Mouse (Mus musculus) CH12.LX (cell line): Measurements from ENCODE around the gene Syt1. TPM values are rescaled to one million over a fixed set of nuclear protein-coding genes. Genes with fewer than 3 reads are reported as not detected.

Source experiments
- DNase-seq: peaks from one replicate; pipeline ENCODE4 v3.0.0-alpha.2; 2013; ENCODE audit errors: extremely low read depth
- H3K27ac ChIP-seq: 2 replicates; pipeline ENCODE4 v1.5.1; 2012; ENCODE audit warnings: low read depth, mild to moderate bottlenecking, control low read depth, moderate library complexity; ENCODE audit not compliant: insufficient read depth
- H3K27me3 ChIP-seq: replicated peaks from 2 replicates; pipeline ENCODE3; 2012; ENCODE audit warnings: inconsistent platforms
- H3K36me3 ChIP-seq, 2 experiments: replicated peaks in 1 of 2; 2 replicates each; pipeline versions ENCODE3 to v1.6.1; 2012; ENCODE audit warnings: inconsistent platforms in 1 of 2, low read length in 1 of 2, mild to moderate bottlenecking in 1 of 2, mixed read lengths in 1 of 2, moderate library complexity in 1 of 2; ENCODE audit not compliant: control insufficient read depth in 1 of 2, insufficient read depth in 1 of 2
- H3K4me1 ChIP-seq, 2 experiments: 2 replicates each; pipeline ENCODE4 v1.6.1; 2012; ENCODE audit warnings: inconsistent platforms in 1 of 2, moderate library complexity in 1 of 2; ENCODE audit not compliant: insufficient read depth in 2 of 2, control insufficient read depth in 1 of 2
- H3K4me2 ChIP-seq: 2 replicates; pipeline ENCODE4 v1.6.1; 2012; ENCODE audit warnings: low read depth, mild to moderate bottlenecking, control low read depth; ENCODE audit not compliant: poor library complexity, insufficient read depth, severe bottlenecking
- H3K4me3 ChIP-seq, 3 experiments: fragments of 150-350 bp in 1 of 3; sonication (generic) in 1 of 3; replicated peaks in 1 of 3; 2 replicates each; pipeline versions ENCODE3 to v1.5.1; 2011 to 2012; ENCODE audit warnings: low read depth in 2 of 3, low read length in 2 of 3, mild to moderate bottlenecking in 2 of 3, moderate library complexity in 2 of 3, control low read depth in 1 of 3, improper control_type of control experiment in 1 of 3, inconsistent platforms in 1 of 3, mixed read lengths in 1 of 3; ENCODE audit not compliant: poor library complexity in 1 of 3
- H3K79me2 ChIP-seq: replicated peaks from 2 replicates; pipeline ENCODE4 v1.6.1; 2012; ENCODE audit warnings: mild to moderate bottlenecking, moderate library complexity; ENCODE audit not compliant: control insufficient read depth, poor library complexity, insufficient read depth, severe bottlenecking; ENCODE audit errors: extremely low read depth
- H3K9ac ChIP-seq: 2 replicates; pipeline ENCODE4 v1.6.1; 2012; ENCODE audit warnings: low read depth, mild to moderate bottlenecking, control low read depth, moderate library complexity; ENCODE audit not compliant: insufficient read depth
- H3K9me3 ChIP-seq: replicated peaks from 2 replicates; pipeline ENCODE3; 2012; ENCODE audit warnings: low read length, inconsistent platforms, mixed read lengths
- BHLHE40 ChIP-seq: IDR thresholded peaks from 2 replicates; pipeline ENCODE4 v1.6.1; 2011; ENCODE audit warnings: mild to moderate bottlenecking, low read depth, low read length, improper control_type of control experiment
- CHD2 ChIP-seq: IDR thresholded peaks from 2 replicates; pipeline ENCODE4 v1.6.1; 2011; ENCODE audit warnings: low read length, improper control_type of control experiment
- CTCF ChIP-seq, 2 experiments: IDR thresholded peaks in 1 of 2; conservative IDR thresholded peaks in 1 of 2; 2 replicates each; pipeline ENCODE4 v1.5.1; 2011 to 2012; ENCODE audit warnings: low read depth in 2 of 2, low read length in 2 of 2, improper control_type of control experiment in 1 of 2, inconsistent platforms in 1 of 2, mild to moderate bottlenecking in 1 of 2, moderate library complexity in 1 of 2
- E2F4 ChIP-seq: IDR thresholded peaks from 2 replicates; pipeline ENCODE4 v1.6.1; 2011; ENCODE audit warnings: low read depth, low read length, improper control_type of control experiment; ENCODE audit not compliant: insufficient replicate concordance
- ELF1 ChIP-seq: IDR thresholded peaks from 2 replicates; pipeline ENCODE4 v1.6.1; 2014; ENCODE audit warnings: low read depth, mild to moderate bottlenecking, inconsistent platforms, low read length, improper control_type of control experiment
- ETS1 ChIP-seq: conservative IDR thresholded peaks from 2 replicates; pipeline ENCODE4 v1.6.1; 2012; ENCODE audit warnings: low read depth, mild to moderate bottlenecking, inconsistent platforms, low read length, improper control_type of control experiment, moderate library complexity
- HCFC1 ChIP-seq: IDR thresholded peaks from 2 replicates; pipeline ENCODE4 v1.6.1; 2012; ENCODE audit warnings: low read depth, mild to moderate bottlenecking, inconsistent platforms, low read length, improper control_type of control experiment
- JUN ChIP-seq: IDR thresholded peaks from 2 replicates; pipeline ENCODE4 v1.6.1; 2011; ENCODE audit warnings: low read depth, mild to moderate bottlenecking, low read length, improper control_type of control experiment, moderate library complexity; ENCODE audit not compliant: insufficient read depth
- JUND ChIP-seq: conservative IDR thresholded peaks from 2 replicates; pipeline ENCODE4 v1.6.1; 2011; ENCODE audit warnings: low read depth, low read length, improper control_type of control experiment
- MAFK ChIP-seq: IDR thresholded peaks from 2 replicates; pipeline ENCODE4 v1.6.1; 2011; ENCODE audit warnings: low read length, improper control_type of control experiment; ENCODE audit not compliant: insufficient replicate concordance
- MAX ChIP-seq: IDR thresholded peaks from 2 replicates; pipeline ENCODE4 v1.6.1; 2011; ENCODE audit warnings: low read length, improper control_type of control experiment
- MAZ ChIP-seq: IDR thresholded peaks from 2 replicates; pipeline ENCODE4 v1.6.1; 2012; ENCODE audit warnings: low read depth, mild to moderate bottlenecking, inconsistent platforms, low read length, improper control_type of control experiment, moderate library complexity
- MEF2A ChIP-seq: IDR thresholded peaks from 2 replicates; pipeline ENCODE4 v1.6.1; 2014; ENCODE audit warnings: low read depth, mild to moderate bottlenecking, inconsistent platforms, low read length, improper control_type of control experiment, borderline replicate concordance
- MXI1 ChIP-seq: IDR thresholded peaks from 2 replicates; pipeline ENCODE4 v1.6.1; 2011; ENCODE audit warnings: mild to moderate bottlenecking, low read depth, low read length, improper control_type of control experiment
- MYC ChIP-seq: IDR thresholded peaks from 2 replicates; pipeline ENCODE4 v1.6.1; 2011; ENCODE audit warnings: low read depth, mild to moderate bottlenecking, improper control_type of control experiment, low read length
- NELFE ChIP-seq: IDR thresholded peaks from 2 replicates; pipeline ENCODE4 v1.6.1; 2011; ENCODE audit warnings: low read depth, low read length, improper control_type of control experiment
- NRF1 ChIP-seq: IDR thresholded peaks from 2 replicates; pipeline ENCODE4 v1.6.1; 2014; ENCODE audit warnings: low read depth, mild to moderate bottlenecking, inconsistent platforms, low read length, improper control_type of control experiment, moderate library complexity
- PAX5 ChIP-seq: IDR thresholded peaks from 2 replicates; pipeline ENCODE4 v1.6.1; 2012; ENCODE audit warnings: low read length, inconsistent platforms, mixed read lengths
- POLR2A ChIP-seq: IDR thresholded peaks from 2 replicates; pipeline ENCODE4 v1.6.1; 2011; ENCODE audit warnings: low read depth, mild to moderate bottlenecking, improper control_type of control experiment, low read length
- POLR2AphosphoS2 ChIP-seq: IDR thresholded peaks from 2 replicates; pipeline ENCODE4 v1.6.1; 2011; ENCODE audit warnings: low read depth, low read length, improper control_type of control experiment
- RAD21 ChIP-seq: IDR thresholded peaks from 2 replicates; pipeline ENCODE4 v1.6.1; 2011; ENCODE audit warnings: low read depth, mild to moderate bottlenecking, low read length, improper control_type of control experiment, moderate library complexity
- RCOR1 ChIP-seq: conservative IDR thresholded peaks from 2 replicates; pipeline ENCODE4 v1.6.1; 2012; ENCODE audit warnings: low read depth, mild to moderate bottlenecking, inconsistent platforms, low read length, improper control_type of control experiment
- TBP ChIP-seq: conservative IDR thresholded peaks from 2 replicates; pipeline ENCODE4 v1.6.1; 2011; ENCODE audit warnings: low read depth, low read length, improper control_type of control experiment
- TCF12 ChIP-seq: IDR thresholded peaks from 2 replicates; pipeline ENCODE4 v1.6.1; 2014; ENCODE audit warnings: low read depth, mild to moderate bottlenecking, inconsistent platforms, low read length, improper control_type of control experiment
- USF1 ChIP-seq: IDR thresholded peaks from 2 replicates; pipeline ENCODE4 v1.6.1; 2014; ENCODE audit warnings: low read depth, mild to moderate bottlenecking, inconsistent platforms, low read length, improper control_type of control experiment
- USF2 ChIP-seq: conservative IDR thresholded peaks from 2 replicates; pipeline ENCODE4 v1.6.1; 2011; ENCODE audit warnings: low read depth, low read length, improper control_type of control experiment
- ZC3H11A ChIP-seq: IDR thresholded peaks from 2 replicates; pipeline ENCODE4 v1.6.1; 2012; ENCODE audit warnings: low read depth, mild to moderate bottlenecking, inconsistent platforms, low read length, improper control_type of control experiment
- ZKSCAN1 ChIP-seq: IDR thresholded peaks from 2 replicates; pipeline ENCODE4 v1.6.1; 2012; ENCODE audit warnings: low read depth, inconsistent platforms, low read length, improper control_type of control experiment, borderline replicate concordance
- ZMIZ1 ChIP-seq: IDR thresholded peaks from 2 replicates; pipeline ENCODE4 v1.6.1; 2012; ENCODE audit warnings: low read depth, mild to moderate bottlenecking, inconsistent platforms, low read length, improper control_type of control experiment
- dilution Hi-C: fragments of 300-500 bp; cut with MboI; formaldehyde crosslinking; loops from 2 replicates; pipeline ENCODE4 v1.14.3; 2020; ENCODE audit warnings: low sequenced_read_pairs; ENCODE audit not compliant: extremely low pct_unique_long_range_greater_than_20kb, extremely low pct_ligation_motif_present
- in situ Hi-C: fragments of 300-500 bp; cut with MboI; formaldehyde crosslinking; loops from 3 replicates; pipeline ENCODE4 v1.14.3; 2019; ENCODE audit warnings: low sequenced_read_pairs, low pct_ligation_motif_present, low pct_unique_long_range_greater_than_20kb, mixed read lengths
- polyA plus RNA-seq: library from polyadenylated mRNA; unstranded; fragments of >175 nt; gene quantifications from 2 replicates; pipeline ENCODE4 v1.2.1, GENCODE M21; 2012; ENCODE audit warnings: low read depth; ENCODE audit not compliant: insufficient read length
- total RNA-seq, 2 experiments: library from RNA; depleted of rRNA; stranded (reverse); fragments of 300-350 nt in 1 of 2; fragments of >200 nt in 1 of 2; gene quantifications; 2 replicates each; pipeline ENCODE4 v1.2.3; 2012 to 2014

Gene Syt1
- total and polyA plus RNA-seq, 3 experiments, result not detected

- no peaks in the 10 kb centered on the region for H3K79me2 ChIP-seq
- dilution Hi-C loops (no loop called here), in situ Hi-C loops (no loop called here)
- H3K4me2 ChIP-seq, result no peak overlapping the region
- no peaks in the 10 kb centered on the region for H3K4me1 ChIP-seq
- H3K9me3 ChIP-seq, result no peaks in the 10 kb centered on the region
- H3K27me3 ChIP-seq, result no peaks in the 10 kb centered on the region
- no peaks in the 10 kb centered on the region for H3K36me3 ChIP-seq
- H3K4me3 ChIP-seq, result no peak overlapping the region
- no peak overlapping the region for H3K27ac ChIP-seq
- no peak for DNase-seq
- no peak for TF ChIP-seq RAD21
- no peak for TF ChIP-seq RCOR1
- no peak for TF ChIP-seq MAX
- TF ChIP-seq BHLHE40, result no peak
- no peak for TF ChIP-seq ZKSCAN1
- no peak for TF ChIP-seq MXI1
- no peak for TF ChIP-seq ETS1
- no peak for TF ChIP-seq POLR2AphosphoS2
- no peak for TF ChIP-seq E2F4
- TF ChIP-seq TCF12, result no peak
- TF ChIP-seq ZMIZ1, result no peak
- no peak for TF ChIP-seq ZC3H11A
- TF ChIP-seq MYC, result no peak
- no peak for TF ChIP-seq USF1
- TF ChIP-seq PAX5, result no peak
- no peak for TF ChIP-seq CHD2
- TF ChIP-seq USF2, result no peak
- no peak for TF ChIP-seq NRF1
- no peak overlapping the region for H3K9ac ChIP-seq
Observed at GRCm38 (mm10) chr10:108568925-108569324, 441.9 kb downstream of the Syt1 start.

- Histone ChIP-seq H3K27ac (no peak overlapping the region), H3K4me2 (no peak overlapping the region), H3K36me3 (no peaks in the 10 kb centered on the region), H3K27me3 (no peaks in the 10 kb centered on the region), H3K79me2 (no peaks in the 10 kb centered on the region), H3K4me1 (no peaks in the 10 kb centered on the region), H3K9ac (no peak overlapping the region), H3K4me3 (no peak overlapping the region), H3K9me3 (no peaks in the 10 kb centered on the region)
- dilution Hi-C loops, result no loop called here
- DNase-seq, result no peak
- in situ Hi-C loops, result no loop called here
- no peak for TF ChIP-seq CTCF (conservative IDR thresholded peaks at IDR 0.05 in 1 of 2, IDR thresholded peaks at IDR 0.05 in 1 of 2; ENCODE audit: low read depth in 2 of 2, low read length in 2 of 2)
- TF ChIP-seq PAX5, result no peak
- TF ChIP-seq NRF1, result no peak
- TF ChIP-seq MXI1, result no peak
- TF ChIP-seq JUND, result no peak
- no peak for TF ChIP-seq JUN
- no peak for TF ChIP-seq CHD2
- TF ChIP-seq TBP, result no peak
- TF ChIP-seq RAD21, result no peak
- no peak for TF ChIP-seq MAFK
- TF ChIP-seq MYC, result no peak
- no peak for TF ChIP-seq NELFE
- TF ChIP-seq USF2, result no peak
- no peak for TF ChIP-seq MAZ
- TF ChIP-seq ELF1, result no peak
- no peak for TF ChIP-seq MEF2A
- TF ChIP-seq E2F4, result no peak
- TF ChIP-seq HCFC1, result no peak
- TF ChIP-seq POLR2A, result no peak
- TF ChIP-seq RCOR1, result no peak
Observed at GRCm38 (mm10) chr10:108568136-108568535, 442.6 kb downstream of the Syt1 start.
